In the genomic region with DNA sequence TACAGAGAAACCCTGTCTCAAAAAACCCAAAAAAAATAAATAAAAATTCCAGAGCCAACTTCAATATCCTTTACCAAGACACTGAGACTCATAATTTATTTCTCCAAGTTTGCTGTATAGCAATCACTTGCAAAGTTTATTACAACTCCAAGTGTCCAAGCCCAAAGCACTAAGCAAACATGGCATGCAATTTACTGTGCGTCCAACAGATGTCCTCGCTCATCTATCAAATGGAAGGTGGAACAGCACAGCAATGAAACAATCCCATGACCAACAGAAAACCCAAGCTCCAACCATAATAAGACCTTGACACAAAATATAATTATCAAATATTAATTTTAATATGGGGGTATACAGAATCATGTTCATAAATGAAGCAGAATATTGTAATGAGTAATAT, we compare ENCODE assay signal across 8 mouse cellular contexts. TPM values are rescaled to one million over a fixed set of nuclear protein-coding genes. Genes with fewer than 3 reads are reported as not detected.
A peak's percentile ranks its signal among the peaks of the same experiment; 100 is the strongest.
DNase-seq lines count a peak whose midpoint lies in the region; ATAC-seq and TF ChIP-seq lines count a peak whose summit lies in the region.

No protein-coding gene starts in this region.

- H3K4me3 ChIP-seq in heart, postnatal 0 days (ENCODE audit: low read depth, low read length): no peak overlapping the region
- H3K4me3 ChIP-seq in heart, embryonic 10.5 days: no peak overlapping the region
- no peak overlapping the region for H3K4me3 ChIP-seq in E14TG2a.4 (replicated peaks; ENCODE audit: low read length)
- H3K4me3 ChIP-seq in forebrain, embryonic 13.5 days: no peak overlapping the region
- H3K4me3 ChIP-seq in layer of hippocampus, adult 2 months: no peak overlapping the region

- TF ChIP-seq EP300 in heart, postnatal 0 days (IDR thresholded peaks at IDR 0.05; ENCODE audit: low read depth): no peak

- 31% methylated on average over 2 of the region's 2 CpGs for WGBS in heart, postnatal 0 days
- WGBS in heart, embryonic 10.5 days: 53% methylated on average over 2 of the region's 2 CpGs
- 35% methylated on average over 2 of the region's 2 CpGs for WGBS in forebrain, embryonic 13.5 days

- no peaks in the 10 kb centered on the region for H3K4me1 ChIP-seq in heart, postnatal 0 days (ENCODE audit: control insufficient read depth, insufficient read depth)
- H3K4me1 ChIP-seq in heart, embryonic 10.5 days: no peaks in the 10 kb centered on the region
- no peaks in the 10 kb centered on the region for H3K4me1 ChIP-seq in E14TG2a.4 (replicated peaks; ENCODE audit: low read depth, low read length)
- no peaks in the 10 kb centered on the region for H3K4me1 ChIP-seq in forebrain, embryonic 13.5 days

- peak; percentile 89 for TF ChIP-seq CTCF in heart, postnatal 0 days (IDR thresholded peaks at IDR 0.05; ENCODE audit: low read depth)
- peak; percentile 61 for TF ChIP-seq CTCF in E14TG2a.4 (conservative IDR thresholded peaks at IDR 0.05; ENCODE audit: low read length)
- peak; percentile 89 for TF ChIP-seq CTCF in layer of hippocampus, adult 2 months (conservative IDR thresholded peaks at IDR 0.05)

- H3K27ac ChIP-seq in heart, postnatal 0 days (ENCODE audit: low read depth): no peak overlapping the region
- H3K27ac ChIP-seq in heart, embryonic 10.5 days: no peak overlapping the region
- H3K27ac ChIP-seq in forebrain, embryonic 13.5 days: no peak overlapping the region
- no peak overlapping the region for H3K27ac ChIP-seq in layer of hippocampus, adult 2 months

- no peak overlapping the region for H3K4me2 ChIP-seq in heart, postnatal 0 days (ENCODE audit: low read depth, low read length)
- H3K4me2 ChIP-seq in forebrain, embryonic 13.5 days: no peak overlapping the region

- 0 out of 2 replicates have a peak, but pooled peaks cover 8% of the 10 kb centered on the region for H3K36me3 ChIP-seq in heart, postnatal 0 days (replicated peaks; ENCODE audit: control insufficient read depth, insufficient read depth, low read length)
- H3K36me3 ChIP-seq in heart, embryonic 10.5 days: peaks cover 14% of the 10 kb centered on the region; the same call in 1 of the 2 replicates
- peaks cover 37% of the 10 kb centered on the region for H3K36me3 ChIP-seq in E14TG2a.4 (ENCODE audit: insufficient read depth, low read length)
- H3K36me3 ChIP-seq in forebrain, embryonic 13.5 days (ENCODE audit: poor library complexity, severe bottlenecking): peaks cover 11% of the 10 kb centered on the region; the same call in 1 of the 2 replicates

- no peaks in the 10 kb centered on the region for H3K27me3 ChIP-seq in heart, postnatal 0 days (ENCODE audit: control insufficient read depth, insufficient read depth, low read length)
- H3K27me3 ChIP-seq in heart, embryonic 10.5 days (ENCODE audit: insufficient read depth, poor library complexity, severe bottlenecking): no peaks in the 10 kb centered on the region
- H3K27me3 ChIP-seq in E14TG2a.4 (ENCODE audit: insufficient read depth, low read length): no peaks in the 10 kb centered on the region
- no peaks in the 10 kb centered on the region for H3K27me3 ChIP-seq in forebrain, embryonic 13.5 days

- peak; percentile 51; the same call in 1 of the 2 replicates for ATAC-seq in heart, postnatal 0 days (ENCODE audit: insufficient read depth, low read depth)
- peak; percentile 51; the same call in 1 of the 2 replicates for ATAC-seq in forebrain, embryonic 13.5 days

- no peak overlapping the region for H3K9ac ChIP-seq in heart, postnatal 0 days (replicated peaks; ENCODE audit: low read depth, low read length)
- no peak overlapping the region for H3K9ac ChIP-seq in forebrain, embryonic 13.5 days

- DNase-seq in heart, postnatal 0 days (ENCODE audit: low spot score): peak; percentile 65
- DNase-seq in heart, embryonic 10.5 days (ENCODE audit: low spot score): no peak
- peak; percentile 12 for DNase-seq in c-Kit-negative CD71-positive TER-119-positive erythroid progenitor cells, embryonic 14.5 days (ENCODE audit: low read depth, low spot score)
- DNase-seq in layer of hippocampus, adult 2 months (ENCODE audit: low spot score in 2 of 2): peak; percentile 60
- DNase-seq in lung, postnatal 25 days (ENCODE audit: low spot score): peak; percentile 54
- peak; percentile 28 to 62 for DNase-seq in spleen, postnatal 4 days (ENCODE audit: low spot score in 2 of 2)

- H3K9me3 ChIP-seq in heart, postnatal 0 days (replicated peaks; ENCODE audit: control insufficient read depth, low read length): no peaks in the 10 kb centered on the region
- H3K9me3 ChIP-seq in heart, embryonic 10.5 days: no peaks in the 10 kb centered on the region
- no peaks in the 10 kb centered on the region for H3K9me3 ChIP-seq in E14TG2a.4 (ENCODE audit: low read length)
- no peaks in the 10 kb centered on the region for H3K9me3 ChIP-seq in forebrain, embryonic 13.5 days (replicated peaks)

RNA-seq across cellular contexts. Expression of gene Erc1, which starts 55.4 kb away (rescaled TPM):
- 19.2 and 30.7 TPM in 2 replicates for total RNA-seq in heart, postnatal 0 days (2014; rRNA removed; ENCODE audit: low replicate concordance)
- 11.9 and 12.5 TPM in 2 replicates for polyA plus RNA-seq in heart, postnatal 0 days (2015; fragmentation: Nextera tagmentation; extraction: Ambion mirVana)
- polyA plus RNA-seq in heart, embryonic 10.5 days (2016; fragmentation: Nextera tagmentation; extraction: Ambion mirVana): 17.6 and 22.5 TPM in 2 replicates
- 30.1 and 31.3 TPM in 2 replicates for polyA plus RNA-seq in forebrain, embryonic 13.5 days (2015; fragmentation: Nextera tagmentation; extraction: Ambion mirVana)
- total RNA-seq in layer of hippocampus, adult 2 months (2021): 10 to 100 TPM; 51.9 to 54.5 TPM
